Mouse (Mus musculus) G1E-ER4 (cell line): ENCODE measurements around the gene Ccpg1. TPM values are rescaled to one million over a fixed set of nuclear protein-coding genes. Genes with fewer than 3 reads are reported as not detected.

Experiments
- GATA1 ChIP-seq: IDR thresholded peaks from one replicate; pipeline ENCODE4 v1.8.0; 2012; ENCODE audit warnings: low read length, inconsistent platforms
- polyA plus RNA-seq: library from polyadenylated mRNA; stranded (reverse); fragments of >175 nt; gene quantifications from 2 replicates; pipeline ENCODE4 v1.2.3, GENCODE M21; 2012

The Ccpg1 gene
- polyA plus RNA-seq, 1 experiment, result 0.73 TPM

- no peak for TF ChIP-seq GATA1
Measured at GRCm38 (mm10) chr9:73019841-73020240, 34.6 kb downstream of the Ccpg1 start.

- TF ChIP-seq GATA1, result no peak
Measured at GRCm38 (mm10) chr9:73020566-73021097, 35.4 kb downstream of the Ccpg1 start.

- no peak for TF ChIP-seq GATA1
Measured at GRCm38 (mm10) chr9:73025818-73026636, 40.8 kb downstream of the Ccpg1 start.

- no peak for TF ChIP-seq GATA1
Measured at GRCm38 (mm10) chr9:73030443-73030842, 45.2 kb downstream of the Ccpg1 start.

- TF ChIP-seq GATA1, result no peak
Measured at GRCm38 (mm10) chr9:73031421-73031820, 46.2 kb downstream of the Ccpg1 start.

- no peak for TF ChIP-seq GATA1
Measured at GRCm38 (mm10) chr9:73033406-73033805, 48.2 kb downstream of the Ccpg1 start.

GRCm38 (mm10) chr9:73039222-73039945 is 54.2 kb downstream of the Ccpg1 start:
- TF ChIP-seq GATA1, result no peak

- no peak for TF ChIP-seq GATA1
Measured at GRCm38 (mm10) chr9:73040080-73040479, 54.9 kb downstream of the Ccpg1 start, which contains the start of gene Pigb. Gene Pigb, minus strand, starts transcription at chr9:73040378.

- TF ChIP-seq GATA1, result no peak
Measured at GRCm38 (mm10) chr9:73044146-73045079, 59.2 kb downstream of the Ccpg1 start, which contains the start of gene Rab27a. Gene Rab27a, plus strand, starts transcription at chr9:73044854.

- TF ChIP-seq GATA1, result no peak
Measured at GRCm38 (mm10) chr9:73045204-73045603, 60.0 kb downstream of the Ccpg1 start.

GRCm38 (mm10) chr9:73045711-73046110 is 60.5 kb downstream of the Ccpg1 start:
- no peak for TF ChIP-seq GATA1

- no peak for TF ChIP-seq GATA1
Measured at GRCm38 (mm10) chr9:73047906-73048305, 62.7 kb downstream of the Ccpg1 start.

- TF ChIP-seq GATA1, result no peak
Measured at GRCm38 (mm10) chr9:73048927-73049326, 63.7 kb downstream of the Ccpg1 start.

- no peak for TF ChIP-seq GATA1
Measured at GRCm38 (mm10) chr9:73049833-73050232, 64.6 kb downstream of the Ccpg1 start.

- TF ChIP-seq GATA1, result no peak
Measured at GRCm38 (mm10) chr9:73050606-73051005, 65.4 kb downstream of the Ccpg1 start.
